Mouse (Mus musculus): ENCODE measurements at regions not wholly inside any gene's neighbourhood (a gene's known extent, or its start where the extent isn't known, plus 50 kb on each side); places are given as distances from the start of the nearest gene placed in this dataset.

DNA sequence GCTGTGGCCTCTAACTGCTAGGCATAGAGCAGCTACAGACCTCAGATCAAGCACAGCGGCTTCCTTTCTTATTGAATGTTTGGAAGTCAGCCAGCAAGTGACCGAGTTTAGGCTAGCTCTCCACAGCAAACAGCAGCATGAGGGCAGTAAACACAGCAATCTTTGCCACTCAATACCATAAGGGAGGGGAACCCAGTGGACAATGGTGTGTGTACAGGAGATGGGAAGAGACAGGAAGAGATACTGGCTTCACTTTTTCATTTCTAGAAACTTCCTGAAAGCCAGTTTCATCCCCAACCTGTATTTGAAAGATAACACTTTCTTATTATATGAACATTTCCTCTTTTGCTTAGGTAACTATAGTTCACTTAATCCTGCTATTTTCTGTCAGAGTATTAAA, 1284.9 kb upstream of the Lrrc6 start:
- Histone ChIP-seq H3K4me1 (ENCODE audit: control insufficient read depth, insufficient read depth, low read length) (peaks cover 4% of the 10 kb centered on the region; the same call in 1 of the 2 replicates), H3K27ac (ENCODE audit: insufficient read depth, low read length) (no peak overlapping the region), H3K4me3 (ENCODE audit: insufficient read depth, low read length) (no peak overlapping the region)
- TF ChIP-seq POLR2A (IDR thresholded peaks at IDR 0.05; ENCODE audit: extremely low read depth, insufficient read depth, low read length) (no peak), CTCF (IDR thresholded peaks at IDR 0.05; ENCODE audit: extremely low read depth, insufficient read depth, low read length) (no peak)

DNA sequence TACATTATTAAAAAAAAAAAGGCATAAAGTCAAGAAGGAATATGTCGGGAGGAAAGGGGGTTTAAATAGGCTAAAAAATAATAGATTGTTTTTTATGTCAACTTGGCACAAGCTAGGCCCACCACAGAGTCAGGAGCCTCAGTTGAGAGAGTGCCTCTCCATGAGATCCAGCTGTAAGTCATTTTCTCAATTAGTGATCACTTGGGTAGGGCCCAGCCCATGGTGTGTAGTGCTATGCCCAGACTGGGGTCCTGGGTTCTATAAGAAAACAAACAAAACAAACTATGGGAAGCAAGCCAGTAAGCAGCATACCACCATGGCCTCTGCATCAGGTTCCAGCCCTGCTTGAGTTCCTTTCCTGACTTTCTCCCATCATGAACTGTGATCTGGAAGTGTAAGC, 1283.0 kb upstream of the Lrrc6 start:
- TF ChIP-seq CTCF (IDR thresholded peaks at IDR 0.05; ENCODE audit: extremely low read depth, insufficient read depth, low read length) (no peak), POLR2A (IDR thresholded peaks at IDR 0.05; ENCODE audit: extremely low read depth, insufficient read depth, low read length) (no peak)
- Histone ChIP-seq H3K27ac (ENCODE audit: insufficient read depth, low read length) (no peak overlapping the region), H3K4me3 (ENCODE audit: insufficient read depth, low read length) (no peak overlapping the region), H3K4me1 (ENCODE audit: control insufficient read depth, insufficient read depth, low read length) (peaks cover 4% of the 10 kb centered on the region; the same call in 1 of the 2 replicates)

DNA sequence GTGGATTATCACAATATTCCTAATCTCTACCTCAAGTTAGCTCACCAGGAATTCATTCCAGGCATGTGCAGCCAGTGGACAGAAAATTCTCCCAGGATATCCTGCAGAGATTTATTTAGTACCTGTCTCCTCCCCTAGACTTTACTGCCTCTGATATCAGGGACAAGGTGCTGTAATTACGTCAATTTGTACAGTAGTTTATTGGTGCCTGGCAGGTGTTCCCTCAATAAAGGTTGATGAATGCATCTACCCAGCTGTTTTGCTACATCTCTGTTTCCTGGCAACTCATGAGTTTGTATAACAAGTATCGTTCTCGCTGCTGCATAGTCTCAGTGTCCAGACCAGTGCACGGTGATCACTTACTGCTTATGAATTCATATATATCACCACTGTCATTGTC, 1281.8 kb upstream of the Lrrc6 start:
- no peak overlapping the region for H3K4me3 ChIP-seq (ENCODE audit: insufficient read depth, low read length)
- no peak for TF ChIP-seq POLR2A (IDR thresholded peaks at IDR 0.05; ENCODE audit: extremely low read depth, insufficient read depth, low read length)
- no peak for TF ChIP-seq CTCF (IDR thresholded peaks at IDR 0.05; ENCODE audit: extremely low read depth, insufficient read depth, low read length)
- no peak overlapping the region for H3K27ac ChIP-seq (ENCODE audit: insufficient read depth, low read length)
- peaks cover 1% of the 10 kb centered on the region; the same call in 1 of the 2 replicates for H3K4me1 ChIP-seq (ENCODE audit: control insufficient read depth, insufficient read depth, low read length)

DNA sequence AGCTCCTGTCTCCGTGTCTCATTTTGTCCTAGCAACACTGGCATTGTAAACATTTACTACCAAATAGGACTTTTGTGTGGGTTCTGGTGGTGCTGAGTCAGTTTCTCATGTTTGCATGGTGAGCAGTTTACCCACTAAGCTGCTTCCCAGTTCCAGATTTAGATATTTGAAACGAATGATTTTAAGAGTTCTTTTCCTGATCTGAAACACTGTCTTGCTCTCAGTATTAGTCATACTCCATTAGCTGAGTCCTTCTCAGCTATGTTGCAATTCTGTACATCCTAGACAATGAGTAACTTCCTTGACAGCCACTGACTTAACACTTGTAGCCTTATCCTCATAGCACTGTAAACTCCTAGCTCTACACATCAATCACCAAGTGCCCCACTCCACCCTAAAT, 1280.1 kb upstream of the Lrrc6 start:
- Histone ChIP-seq H3K4me1 (ENCODE audit: control insufficient read depth, insufficient read depth, low read length) (no peaks in the 10 kb centered on the region), H3K27ac (ENCODE audit: insufficient read depth, low read length) (no peak overlapping the region), H3K4me3 (ENCODE audit: insufficient read depth, low read length) (no peak overlapping the region)
- TF ChIP-seq CTCF (IDR thresholded peaks at IDR 0.05; ENCODE audit: extremely low read depth, insufficient read depth, low read length) (no peak), POLR2A (IDR thresholded peaks at IDR 0.05; ENCODE audit: extremely low read depth, insufficient read depth, low read length) (no peak)

DNA sequence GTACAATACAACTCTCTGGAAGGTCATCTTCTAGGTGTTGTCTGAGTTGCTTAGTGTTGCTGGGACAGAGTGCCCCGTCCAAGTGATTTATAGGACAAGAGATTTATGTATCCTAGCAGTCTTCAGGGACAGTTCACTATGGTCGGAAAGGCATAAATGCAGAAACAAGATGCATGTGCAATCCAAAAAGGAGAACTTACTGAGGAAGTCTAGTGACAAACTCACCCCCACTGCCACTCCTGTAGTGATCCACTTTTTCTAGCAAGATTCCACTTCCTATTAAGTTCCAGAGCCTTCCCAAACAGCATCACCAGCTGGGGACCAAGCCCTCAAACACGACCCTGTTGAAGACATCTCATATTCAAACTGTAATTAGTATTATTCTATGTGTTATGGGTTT, 1266.9 kb upstream of the Lrrc6 start:
- TF ChIP-seq POLR2A (IDR thresholded peaks at IDR 0.05; ENCODE audit: extremely low read depth, insufficient read depth, low read length) (no peak), CTCF (IDR thresholded peaks at IDR 0.05; ENCODE audit: extremely low read depth, insufficient read depth, low read length) (no peak)
- Histone ChIP-seq H3K4me1 (ENCODE audit: control insufficient read depth, insufficient read depth, low read length) (no peaks in the 10 kb centered on the region), H3K4me3 (ENCODE audit: insufficient read depth, low read length) (no peak overlapping the region), H3K27ac (ENCODE audit: insufficient read depth, low read length) (no peak overlapping the region)

DNA sequence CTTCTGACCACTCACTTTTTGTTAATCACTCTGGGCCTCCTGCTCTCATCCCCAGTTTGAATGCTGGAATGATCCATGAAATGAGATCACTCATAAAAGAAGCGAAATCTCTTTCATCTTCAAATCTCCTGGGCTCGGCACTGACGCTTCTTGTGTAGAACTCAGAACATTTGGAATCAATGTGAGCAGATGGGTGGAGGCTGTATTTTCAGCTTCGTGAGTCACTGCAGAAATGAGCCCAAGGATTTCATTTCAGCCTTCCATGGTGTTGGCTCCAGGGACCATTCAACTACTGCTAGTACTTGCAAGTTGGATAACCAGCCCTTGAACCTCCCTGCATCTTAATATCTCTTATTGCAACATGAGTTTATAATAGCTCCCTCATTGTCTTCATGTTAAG, 1258.5 kb upstream of the Lrrc6 start:
- TF ChIP-seq POLR2A (IDR thresholded peaks at IDR 0.05; ENCODE audit: extremely low read depth, insufficient read depth, low read length) = no peak
- TF ChIP-seq CTCF (IDR thresholded peaks at IDR 0.05; ENCODE audit: extremely low read depth, insufficient read depth, low read length) = no peak
- Histone ChIP-seq H3K27ac (ENCODE audit: insufficient read depth, low read length) (no peak overlapping the region), H3K4me1 (ENCODE audit: control insufficient read depth, insufficient read depth, low read length) (no peaks in the 10 kb centered on the region), H3K4me3 (ENCODE audit: insufficient read depth, low read length) (no peak overlapping the region)

DNA sequence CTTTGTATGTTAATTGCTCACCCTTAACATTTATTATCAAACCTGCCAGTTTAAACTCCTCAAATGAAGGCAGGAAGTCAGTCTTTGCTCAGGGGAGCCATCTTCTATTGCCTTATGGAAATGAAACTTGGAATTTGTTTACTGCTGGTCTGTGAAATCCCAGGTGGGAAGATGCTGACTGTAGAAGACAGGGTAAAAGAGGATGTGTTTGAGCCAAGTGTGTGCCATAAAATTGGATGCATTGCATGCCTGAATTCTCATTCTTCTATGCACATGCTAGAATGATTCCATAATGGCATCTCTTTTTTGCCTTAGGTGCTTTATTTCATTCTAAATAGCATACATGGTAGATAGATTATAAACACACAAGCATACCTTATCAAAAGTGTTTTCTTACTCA, 1249.9 kb upstream of the Lrrc6 start:
- Histone ChIP-seq H3K27ac (ENCODE audit: insufficient read depth, low read length) (no peak overlapping the region), H3K4me3 (ENCODE audit: insufficient read depth, low read length) (no peak overlapping the region), H3K4me1 (ENCODE audit: control insufficient read depth, insufficient read depth, low read length) (no peaks in the 10 kb centered on the region)
- TF ChIP-seq CTCF (IDR thresholded peaks at IDR 0.05; ENCODE audit: extremely low read depth, insufficient read depth, low read length) = no peak
- TF ChIP-seq POLR2A (IDR thresholded peaks at IDR 0.05; ENCODE audit: extremely low read depth, insufficient read depth, low read length) = no peak

DNA sequence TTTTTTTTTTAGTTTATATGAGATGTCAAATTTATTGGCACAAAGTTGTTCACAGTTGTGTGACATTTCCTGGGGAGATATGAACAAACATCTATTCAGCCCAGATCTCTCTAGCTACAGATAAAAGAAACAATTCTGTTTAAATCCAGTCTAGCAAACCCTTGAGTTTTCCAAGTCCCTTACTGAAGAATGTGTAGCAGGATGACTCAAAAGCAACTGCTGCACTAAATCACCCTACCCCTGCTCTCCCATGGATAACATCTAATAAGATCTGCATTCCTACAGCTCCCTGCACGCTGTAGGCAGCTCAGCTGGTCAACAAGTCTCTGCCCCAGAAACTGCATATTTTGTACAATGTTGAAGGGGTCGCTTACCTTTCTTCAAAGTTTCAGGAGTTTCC, 1242.6 kb upstream of the Lrrc6 start:
- Histone ChIP-seq H3K4me1 (ENCODE audit: control insufficient read depth, insufficient read depth, low read length) (no peaks in the 10 kb centered on the region), H3K27ac (ENCODE audit: insufficient read depth, low read length) (no peak overlapping the region), H3K4me3 (ENCODE audit: insufficient read depth, low read length) (no peak overlapping the region)
- TF ChIP-seq CTCF (IDR thresholded peaks at IDR 0.05; ENCODE audit: extremely low read depth, insufficient read depth, low read length) (no peak), POLR2A (IDR thresholded peaks at IDR 0.05; ENCODE audit: extremely low read depth, insufficient read depth, low read length) (no peak)

DNA sequence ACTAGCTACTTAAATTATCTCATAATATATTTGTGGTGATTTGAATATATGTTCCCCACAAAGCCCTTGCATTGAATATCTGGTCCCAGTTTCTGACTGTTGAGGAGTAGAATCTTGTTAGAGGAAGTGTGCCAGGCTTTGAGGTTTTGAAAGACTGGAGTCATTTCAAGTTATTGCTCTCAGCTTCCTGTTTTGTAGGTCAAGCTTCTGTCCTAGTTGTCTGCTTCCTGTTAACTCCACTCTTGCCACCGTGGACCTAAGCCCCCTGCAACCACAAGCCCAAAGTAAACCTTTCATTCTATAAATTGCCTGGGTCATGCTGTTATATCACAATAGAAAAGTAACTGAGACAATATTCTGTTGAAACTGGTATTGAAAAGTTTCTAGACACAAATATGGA, 1232.3 kb upstream of the Lrrc6 start:
- H3K27ac ChIP-seq (ENCODE audit: insufficient read depth, low read length) = no peak overlapping the region
- TF ChIP-seq POLR2A (IDR thresholded peaks at IDR 0.05; ENCODE audit: extremely low read depth, insufficient read depth, low read length) (no peak), CTCF (IDR thresholded peaks at IDR 0.05; ENCODE audit: extremely low read depth, insufficient read depth, low read length) (no peak)
- no peak overlapping the region for H3K4me3 ChIP-seq (ENCODE audit: insufficient read depth, low read length)
- H3K4me1 ChIP-seq (ENCODE audit: control insufficient read depth, insufficient read depth, low read length) = no peaks in the 10 kb centered on the region

DNA sequence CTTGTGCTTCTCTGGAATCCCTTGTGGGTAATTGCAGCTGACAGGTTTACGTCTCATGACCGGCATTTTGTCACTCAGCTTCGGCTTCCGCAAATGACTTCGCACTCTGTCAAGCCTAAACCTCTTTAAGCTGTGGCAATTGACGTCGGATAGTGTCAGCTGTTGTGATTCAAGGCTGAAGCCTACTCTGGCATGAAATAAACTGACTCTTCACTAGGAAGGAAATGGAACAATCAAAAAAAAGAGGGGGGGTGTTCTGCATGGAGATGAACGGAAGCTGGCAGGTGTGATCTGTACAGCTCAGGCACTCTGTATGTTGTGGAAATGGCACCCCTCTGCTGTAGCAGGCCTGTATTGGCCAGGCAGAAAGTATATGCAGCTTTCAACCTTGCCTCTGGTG, 1228.8 kb upstream of the Lrrc6 start:
- TF ChIP-seq POLR2A (IDR thresholded peaks at IDR 0.05; ENCODE audit: extremely low read depth, insufficient read depth, low read length) (no peak), CTCF (IDR thresholded peaks at IDR 0.05; ENCODE audit: extremely low read depth, insufficient read depth, low read length) (no peak)
- Histone ChIP-seq H3K4me3 (ENCODE audit: insufficient read depth, low read length) (no peak overlapping the region), H3K4me1 (ENCODE audit: control insufficient read depth, insufficient read depth, low read length) (no peaks in the 10 kb centered on the region), H3K27ac (ENCODE audit: insufficient read depth, low read length) (no peak overlapping the region)

DNA sequence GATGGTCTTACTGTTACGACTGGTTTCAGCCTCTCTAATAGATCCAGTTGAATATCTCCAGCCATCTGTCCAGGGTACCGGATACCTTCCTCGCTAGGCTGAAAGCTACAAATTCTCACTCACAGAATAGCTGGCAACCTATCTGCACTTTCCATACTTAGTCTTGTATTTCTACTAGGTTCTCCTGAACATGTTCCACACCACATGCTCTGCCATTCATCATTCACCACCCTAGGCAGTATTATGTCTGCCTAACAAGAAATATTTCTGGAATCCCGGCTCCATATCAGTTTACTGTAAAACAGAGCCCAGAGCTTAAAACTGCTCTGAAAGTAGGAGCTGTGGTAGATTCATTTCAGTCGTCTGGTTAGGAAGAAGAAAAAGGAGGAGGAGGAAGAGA, 1224.5 kb upstream of the Lrrc6 start:
- no peak for TF ChIP-seq POLR2A (IDR thresholded peaks at IDR 0.05; ENCODE audit: extremely low read depth, insufficient read depth, low read length)
- TF ChIP-seq CTCF (IDR thresholded peaks at IDR 0.05; ENCODE audit: extremely low read depth, insufficient read depth, low read length) = no peak
- H3K4me1 ChIP-seq (ENCODE audit: control insufficient read depth, insufficient read depth, low read length) = no peaks in the 10 kb centered on the region
- H3K4me3 ChIP-seq (ENCODE audit: insufficient read depth, low read length) = no peak overlapping the region
- H3K27ac ChIP-seq (ENCODE audit: insufficient read depth, low read length) = no peak overlapping the region
